Mouse (Mus musculus) limb, embryonic 14.5 days (tissue): ENCODE data around the gene Sae1. TPM values are rescaled to one million over a fixed set of nuclear protein-coding genes. Genes with fewer than 3 reads are reported as not detected.
A peak's percentile ranks its signal among the peaks of the same experiment; 100 is the strongest.

ENCODE experiments used
- ATAC-seq: fragments of 200-750 bp; cut with Nextera tagmentation; 2 replicates; pipeline ENCODE4 v1.8.0; 2017; ENCODE audit warnings: low read depth, moderate number of reproducible peaks, moderate TSS enrichment; ENCODE audit not compliant: low FRiP score
- DNase-seq: peaks from one replicate; pipeline ENCODE4 v3.0.0-alpha.2; 2015; ENCODE audit warnings: low spot score
- H3K27ac ChIP-seq: fragments of 300-500 bp; sonication (generic); replicated peaks from 2 replicates; pipeline ENCODE4 v1.5.1; 2014; ENCODE audit warnings: low read depth, mild to moderate bottlenecking, low read length, moderate library complexity, mixed read lengths
- H3K27me3 ChIP-seq: fragments of 300-500 bp; sonication (generic); 2 replicates; pipeline ENCODE4 v1.6.1; 2014; ENCODE audit warnings: low read length, mixed read lengths; ENCODE audit not compliant: control insufficient read depth, insufficient read depth
- H3K36me3 ChIP-seq: fragments of 300-500 bp; sonication (generic); 2 replicates; pipeline ENCODE4 v1.6.1; 2014; ENCODE audit warnings: mild to moderate bottlenecking, low read length, moderate library complexity, mixed read lengths; ENCODE audit not compliant: control insufficient read depth, insufficient read depth
- H3K4me1 ChIP-seq: fragments of 300-500 bp; sonication (generic); 2 replicates; pipeline ENCODE4 v1.6.1; 2014; ENCODE audit warnings: antibody characterized with exemption, low read length, mixed read lengths; ENCODE audit not compliant: control insufficient read depth, insufficient read depth
- H3K4me2 ChIP-seq: fragments of 300-500 bp; sonication (generic); replicated peaks from 2 replicates; pipeline ENCODE4 v1.6.1; 2014; ENCODE audit warnings: low read depth, mild to moderate bottlenecking, low read length, moderate library complexity; ENCODE audit not compliant: severe bottlenecking
- H3K4me3 ChIP-seq: fragments of 300-500 bp; sonication (generic); replicated peaks from 2 replicates; pipeline ENCODE4 v1.5.1; 2014; ENCODE audit warnings: low read length
- H3K9ac ChIP-seq: fragments of 300-500 bp; sonication (generic); 2 replicates; pipeline ENCODE4 v1.6.1; 2014; ENCODE audit warnings: mild to moderate bottlenecking, low read depth, low read length, moderate library complexity; ENCODE audit not compliant: severe bottlenecking
- H3K9me3 ChIP-seq: fragments of 300-500 bp; sonication (generic); 2 replicates; pipeline ENCODE4 v1.6.1; 2016; ENCODE audit warnings: low read length; ENCODE audit not compliant: control insufficient read depth
- POLR2A ChIP-seq: fragments of 200-500 bp; IDR thresholded peaks from 2 replicates; pipeline ENCODE4 v1.8.0; 2012; ENCODE audit warnings: inconsistent platforms, mild to moderate bottlenecking, moderate library complexity, borderline replicate concordance; ENCODE audit not compliant: insufficient read depth, insufficient read length; ENCODE audit errors: extremely low read depth
- WGBS: fragments of 180-500 bp; shearing (Covaris S2); extraction: QIAGEN DNeasy Blood & Tissue Kit; methylation state at CpG from one replicate; pipeline ENCODE4 v1.1.7; 2014; 5-methylcytosine and 5-hydroxymethylcytosine counted together
- polyA plus RNA-seq, 2 experiments: library from polyadenylated mRNA; depleted of rRNA in 1 of 2; stranded (reverse) in 1 of 2; unstranded in 1 of 2; fragments of >200 nt; fragmentation: Nextera tagmentation in 1 of 2; extraction: Ambion mirVana in 1 of 2; gene quantifications; 2 replicates each; pipeline versions ENCODE4 v1.2.1 to v1.2.3; 2012 to 2014

Sae1 gene
- polyA plus RNA-seq, 2 experiments: 172 to 273 TPM

DNA sequence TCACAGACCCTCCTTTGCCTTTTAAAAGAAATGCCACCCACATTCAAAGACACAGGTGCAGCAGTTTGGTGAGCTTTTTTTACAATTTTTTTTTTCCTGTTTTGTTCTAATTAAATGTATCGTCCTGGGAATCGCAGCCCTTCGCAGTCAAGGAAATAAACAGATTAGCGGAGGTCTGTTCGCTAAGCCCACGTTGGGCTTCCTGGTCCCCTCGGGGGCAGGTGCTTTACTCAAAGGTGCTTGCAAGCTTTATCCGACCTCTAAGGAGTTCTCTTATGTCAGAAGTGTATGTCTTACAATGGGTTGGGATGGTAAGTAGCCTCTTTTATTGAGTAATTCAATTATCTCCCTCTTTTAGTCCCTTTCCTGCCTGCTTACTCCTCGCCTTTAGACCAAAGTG is 14.8 kb upstream of the Sae1 start:
- TF ChIP-seq POLR2A: no peak
- WGBS: 3% methylated on average over 9 of the region's 9 CpGs
- H3K36me3 ChIP-seq: no peaks in the 10 kb centered on the region
- no peak for ATAC-seq
- H3K4me1 ChIP-seq: peaks cover 38% of the 10 kb centered on the region
- H3K4me2 ChIP-seq: peak overlapping the region; percentile 77
- no peak for DNase-seq
- peak overlapping the region; percentile 100 for H3K9ac ChIP-seq
- H3K9me3 ChIP-seq: no peaks in the 10 kb centered on the region
- H3K4me3 ChIP-seq: peak overlapping the region; percentile 81
- no peaks in the 10 kb centered on the region for H3K27me3 ChIP-seq
- peak overlapping the region; percentile 100 for H3K27ac ChIP-seq

DNA sequence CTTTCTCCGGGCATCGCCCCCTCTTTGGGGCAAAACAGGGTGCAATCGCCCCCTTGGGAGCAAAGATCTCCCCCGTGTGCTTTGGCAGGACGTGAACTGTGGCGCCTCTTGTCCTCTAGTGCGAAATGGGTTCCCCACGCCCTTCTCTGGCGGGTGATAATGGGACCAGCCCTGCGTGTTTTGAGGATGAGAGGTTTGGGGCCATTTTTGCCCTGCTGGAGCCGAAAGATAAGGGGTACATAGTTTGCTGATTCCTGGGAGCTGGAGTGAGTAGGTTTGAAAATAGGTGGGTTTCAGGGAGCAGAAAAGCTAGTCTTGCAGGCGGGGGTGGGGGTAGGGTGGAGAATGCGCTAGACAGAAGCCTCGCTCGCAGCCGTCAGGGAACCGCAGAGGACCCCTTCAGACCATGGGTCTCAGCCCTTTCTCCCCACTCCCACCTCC is 14.4 kb upstream of the Sae1 start:
- WGBS: under 1% methylated on average over 17 of the region's 17 CpGs
- DNase-seq (no peak), ATAC-seq (no peak)
- peak overlapping the region; percentile 81 for H3K4me3 ChIP-seq
- peaks cover 38% of the 10 kb centered on the region for H3K4me1 ChIP-seq
- H3K4me2 ChIP-seq: peak overlapping the region; percentile 77
- no peaks in the 10 kb centered on the region for H3K9me3 ChIP-seq
- no peaks in the 10 kb centered on the region for H3K36me3 ChIP-seq
- peak overlapping the region; percentile 100 for H3K27ac ChIP-seq
- TF ChIP-seq POLR2A: no peak
- H3K9ac ChIP-seq: peak overlapping the region; percentile 100
- H3K27me3 ChIP-seq: no peaks in the 10 kb centered on the region

DNA sequence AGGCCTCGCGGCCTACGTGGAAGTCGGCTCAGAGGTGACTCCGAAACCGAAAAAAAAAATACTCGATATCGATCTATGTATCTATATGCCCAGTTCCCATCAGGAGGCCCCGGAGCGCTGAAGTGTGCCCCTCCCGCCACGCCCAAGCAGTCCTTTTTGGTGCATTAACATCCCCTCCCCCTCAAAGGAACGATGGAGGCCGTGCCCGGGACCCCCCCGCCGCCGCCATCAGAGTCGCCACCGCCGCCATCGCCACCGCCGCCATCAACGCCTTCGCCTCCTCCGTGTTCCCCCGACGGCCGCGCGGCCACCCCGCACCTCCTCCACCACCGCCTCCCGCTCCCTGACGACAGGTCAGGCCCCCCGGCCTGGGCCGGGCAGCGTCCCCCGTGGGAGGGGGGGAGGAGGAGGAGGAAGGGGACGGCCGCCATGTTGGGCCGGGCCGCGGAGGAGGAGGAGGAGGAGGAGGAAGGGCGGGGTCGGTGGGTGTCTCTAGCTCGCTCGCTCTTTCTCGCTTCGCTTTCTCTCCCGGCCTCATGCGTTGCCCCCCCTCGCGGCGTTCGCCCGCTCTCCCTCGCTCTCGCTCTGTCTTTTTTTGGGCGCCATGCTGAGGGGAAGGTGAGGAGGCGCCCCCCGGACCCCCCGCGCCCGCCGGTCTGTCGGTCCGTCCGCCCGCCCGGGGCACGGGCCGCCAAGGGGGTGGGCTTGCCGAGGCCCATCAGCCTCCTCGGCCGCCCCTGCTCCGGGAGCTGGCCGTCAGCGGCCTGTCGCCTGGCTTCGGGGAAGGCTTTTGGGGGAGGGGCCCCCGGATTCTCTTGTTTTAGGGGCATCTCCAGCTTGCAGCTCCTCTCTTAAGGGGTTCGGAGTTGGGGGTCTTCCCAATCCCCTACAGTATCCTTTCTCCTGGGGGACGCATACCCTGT is 13.3 kb upstream of the Sae1 start, which contains the start of gene Zc3h4:
TSS of gene Zc3h4 (plus strand) at position 222 of the 923 bp plus-strand sequence.
- 0 out of 2 replicates have a peak, but pooled peaks have one; percentile 59 for TF ChIP-seq POLR2A
- no peaks in the 10 kb centered on the region for H3K27me3 ChIP-seq
- H3K9ac ChIP-seq: peak within 1 kb of the TSS; percentile 100
- peak within 1 kb of the TSS; percentile 81 for H3K4me3 ChIP-seq
- peak within 1 kb of the TSS; percentile 77 for H3K4me2 ChIP-seq
- WGBS: 5% methylated on average over 14 of the region's 85 CpGs
- peaks cover 33% of the 10 kb centered on the region for H3K4me1 ChIP-seq
- peak within 1 kb of the TSS; percentile 100 for H3K27ac ChIP-seq
- H3K36me3 ChIP-seq: no peaks in the 10 kb centered on the region
- DNase-seq (peak; percentile 94), ATAC-seq (peak; percentile 51)
- H3K9me3 ChIP-seq: no peaks in the 10 kb centered on the region

DNA sequence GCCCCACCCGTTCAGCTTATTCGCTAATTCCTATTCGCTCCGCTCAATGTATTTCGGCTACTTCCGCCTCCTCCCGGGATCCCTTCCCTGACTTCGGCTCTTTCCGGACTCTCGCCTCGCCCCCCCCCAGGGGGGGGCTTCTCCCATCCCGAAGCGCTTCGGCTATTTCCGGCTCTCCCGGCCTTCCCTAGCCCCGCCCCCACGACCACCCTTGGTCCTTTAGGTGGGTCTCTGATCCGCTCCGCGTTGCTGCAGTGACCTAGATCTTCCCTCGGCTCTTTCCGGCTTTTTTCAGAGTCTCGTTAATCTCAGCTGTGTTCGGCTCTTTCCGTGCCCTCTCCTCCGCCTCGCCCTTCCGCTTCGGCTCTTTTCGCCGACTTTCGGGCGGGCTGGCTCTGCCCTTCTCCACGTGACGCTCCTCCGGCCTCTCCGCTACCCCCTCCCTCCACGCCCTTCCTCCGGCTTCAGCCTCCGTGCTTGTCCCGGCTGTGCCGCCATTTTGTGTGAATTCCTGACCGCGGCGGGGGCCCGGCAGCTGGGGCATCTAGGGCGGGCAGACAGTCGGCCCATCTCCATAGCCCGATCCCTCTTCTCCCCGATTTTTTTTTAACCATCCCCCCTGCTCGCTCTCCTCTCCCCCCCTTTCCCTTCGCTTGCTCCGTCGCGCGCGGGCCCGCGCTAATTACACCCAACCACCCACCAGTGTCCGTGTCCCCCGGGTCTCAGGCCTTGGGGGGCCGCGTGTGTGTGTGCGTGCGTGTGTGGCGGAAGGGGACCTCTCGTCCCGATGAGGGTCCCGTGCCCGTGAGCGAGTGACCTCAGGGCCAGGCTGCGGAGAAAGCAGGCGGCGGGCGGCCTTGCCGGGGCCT is 12.4 kb upstream of the Sae1 start:
- peak overlapping the region; percentile 100 for H3K27ac ChIP-seq
- no peaks in the 10 kb centered on the region for H3K27me3 ChIP-seq

More for the DNA sequence above, 12.4 kb upstream of the Sae1 start:
- H3K36me3 ChIP-seq: no peaks in the 10 kb centered on the region
- DNase-seq: peak; percentile 99
- H3K4me2 ChIP-seq: peak overlapping the region; percentile 77
- WGBS: under 1% methylated on average over 75 of the region's 77 CpGs
- peaks cover 24% of the 10 kb centered on the region for H3K4me1 ChIP-seq
- peak overlapping the region; percentile 81 for H3K4me3 ChIP-seq
- no peaks in the 10 kb centered on the region for H3K9me3 ChIP-seq
- peak; percentile 90 for ATAC-seq
- peak; percentile 68; the same call in 1 of the 2 replicates for TF ChIP-seq POLR2A
- peak overlapping the region; percentile 100 for H3K9ac ChIP-seq
